Mouse (Mus musculus) adrenal gland, adult 2 months (tissue): ENCODE measurements at regions not wholly inside any gene's neighbourhood (a gene's known extent, or its start where the extent isn't known, plus 50 kb on each side); places are given as distances from the start of the nearest gene placed in this dataset.

Experiments used
- DNase-seq: peaks from one replicate; pipeline ENCODE4 v3.0.0; 2021

DNA sequence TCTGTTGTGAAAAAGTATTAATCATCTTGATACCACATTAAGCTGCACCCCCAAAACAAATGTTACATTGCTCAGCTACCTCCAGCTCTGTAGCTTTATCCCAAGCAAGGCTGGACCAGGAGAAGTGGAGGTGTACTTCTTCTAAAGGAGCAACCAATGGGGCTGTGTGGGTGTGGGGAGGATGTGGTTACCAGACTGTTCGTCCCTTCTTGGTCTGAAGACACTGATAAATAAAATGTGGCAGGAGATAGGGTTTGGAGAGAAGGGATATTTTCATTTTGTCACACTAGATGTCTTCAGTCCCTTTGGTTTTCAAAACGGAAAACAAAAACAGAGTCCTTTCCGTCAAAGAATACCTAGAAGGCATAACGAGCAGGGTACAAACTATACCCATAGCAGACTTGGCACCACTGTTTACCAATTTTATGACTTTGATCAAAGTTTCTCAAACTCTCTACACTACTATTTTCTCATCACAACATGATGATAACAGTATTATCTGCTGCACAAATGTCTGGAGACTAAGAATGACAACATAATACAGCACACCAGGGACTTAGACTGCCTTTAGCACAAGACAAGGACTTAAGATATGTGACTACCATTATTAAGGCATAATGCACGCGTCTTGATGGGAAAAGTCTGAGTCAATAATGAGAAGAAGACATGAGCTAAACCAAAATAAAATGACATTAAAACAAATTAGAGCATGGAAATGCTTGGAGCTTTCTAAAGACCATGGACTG lies 253.4 kb upstream of the Rag2 start:
- no peak for DNase-seq

DNA sequence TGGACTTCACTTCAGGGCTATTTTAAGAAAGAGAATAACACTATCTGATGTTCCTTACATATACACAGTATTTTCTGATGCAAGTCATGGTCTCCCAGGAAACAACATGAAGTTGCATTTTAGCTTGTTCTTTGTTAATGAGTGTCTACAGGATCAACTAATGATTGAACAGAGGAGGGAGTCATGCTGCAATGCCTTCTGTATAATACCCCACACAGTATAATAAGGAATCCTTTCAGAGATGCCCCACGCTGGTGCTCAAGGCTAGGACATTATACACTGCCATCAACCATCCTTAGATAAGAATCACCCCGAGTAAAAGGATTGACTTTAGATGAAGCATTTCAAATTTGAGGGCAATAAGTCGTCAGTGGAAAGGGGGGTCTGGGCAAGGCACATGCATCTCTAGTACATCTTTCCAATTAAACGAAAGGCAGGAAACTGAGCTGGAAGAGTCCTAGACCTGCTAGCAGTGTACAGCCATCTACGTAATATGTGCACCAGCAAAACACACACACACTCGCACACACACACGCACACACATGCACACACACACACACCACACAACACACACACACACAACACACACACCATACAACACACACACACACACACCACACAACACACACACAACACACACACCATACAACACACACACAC lies 252.6 kb upstream of the Rag2 start:
- DNase-seq, result no peak

DNA sequence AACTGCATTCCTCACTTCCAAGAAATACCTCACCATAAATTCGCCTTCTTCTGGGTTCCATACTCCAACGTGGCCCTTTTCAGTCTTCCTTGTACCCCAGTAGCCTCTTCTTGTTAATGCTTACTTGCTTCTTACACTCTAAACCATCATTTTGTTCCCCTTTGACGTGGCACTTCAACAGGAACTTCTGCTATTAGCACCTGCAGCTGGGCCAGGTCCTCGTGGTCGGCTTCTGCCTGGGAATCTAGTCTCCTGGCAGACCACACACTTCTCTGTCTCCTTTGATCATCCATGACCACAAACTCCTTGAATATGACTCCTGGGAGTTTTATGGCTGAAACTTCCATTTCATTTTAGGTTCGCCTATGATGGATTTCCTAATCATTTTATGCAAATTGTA lies 243.9 kb upstream of the Rag2 start:
- DNase-seq, result no peak

DNA sequence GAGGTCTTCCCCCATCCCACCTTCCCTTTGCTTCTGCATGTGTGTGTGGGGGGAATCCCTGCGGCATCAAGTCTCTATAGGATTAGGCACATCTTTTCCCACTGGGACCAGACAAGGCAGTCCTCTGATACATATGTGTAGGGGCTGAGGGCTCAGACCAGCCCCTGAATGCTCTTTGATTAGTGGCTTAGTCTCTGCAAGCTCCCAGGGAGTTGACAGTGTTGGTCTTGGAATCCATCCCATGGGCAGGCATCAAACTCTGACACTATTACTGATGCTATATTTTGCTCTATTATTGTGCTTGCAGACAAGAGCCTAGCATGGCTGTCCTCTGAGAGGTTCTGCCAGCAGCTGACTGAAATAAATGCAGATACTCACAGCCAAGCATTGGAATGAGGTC lies 209.5 kb upstream of the Rag2 start:
- no peak for DNase-seq

DNA sequence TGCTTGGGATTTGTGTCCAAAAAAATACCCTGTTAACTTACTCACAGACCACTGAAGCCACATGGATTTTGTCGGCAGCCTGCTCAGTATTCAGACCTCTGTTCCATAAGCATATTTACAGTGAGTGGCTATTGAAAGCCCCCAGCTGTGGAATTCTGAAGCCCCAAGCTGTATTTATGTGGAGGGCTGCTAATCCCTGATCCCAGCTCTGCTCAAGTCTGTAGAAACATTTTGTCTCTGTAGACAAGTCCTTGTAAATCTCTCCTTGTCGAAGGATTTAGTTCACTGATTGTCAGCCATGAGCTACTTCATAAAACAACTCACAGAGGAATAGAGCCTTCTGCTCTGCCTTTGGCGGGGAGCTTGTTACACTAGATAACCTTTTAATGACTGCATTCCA lies 207.8 kb upstream of the Rag2 start:
- DNase-seq, result no peak

DNA sequence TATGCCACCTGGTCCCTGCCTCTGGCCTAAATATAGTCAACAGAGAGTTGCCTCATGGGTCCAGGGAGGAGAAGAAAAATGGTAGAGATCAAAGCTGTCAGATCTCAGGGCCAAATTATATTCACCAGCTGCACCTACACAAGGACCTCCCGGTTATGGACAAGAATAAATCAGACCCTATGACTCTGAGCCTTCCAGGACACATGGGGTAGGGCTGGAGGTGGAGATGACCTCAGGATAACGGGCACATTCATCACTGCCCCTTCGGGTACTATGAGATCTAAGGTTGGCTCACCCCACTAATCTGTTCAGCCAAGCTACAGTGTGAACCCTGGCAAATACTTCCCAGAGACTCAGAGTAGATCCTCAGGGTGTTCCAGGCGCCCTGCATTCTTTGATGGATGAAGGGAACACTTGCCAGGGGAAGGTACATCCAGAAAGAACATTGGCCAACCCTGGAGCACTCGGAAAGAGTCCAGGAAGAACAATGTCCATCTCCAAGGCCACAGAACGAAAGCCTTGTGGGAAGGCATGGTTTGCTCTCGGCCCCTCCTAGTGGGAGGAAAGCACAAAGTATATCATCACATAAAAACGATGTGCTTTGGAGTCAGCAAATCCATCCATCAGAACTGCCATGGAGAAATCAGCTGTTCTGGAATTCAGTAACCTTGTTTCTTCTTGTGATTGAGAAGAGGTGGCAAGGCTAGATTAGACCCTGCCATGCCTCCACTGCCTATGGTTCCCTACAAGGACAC lies 191.2 kb upstream of the Rag2 start:
- DNase-seq, result peak; percentile 73

DNA sequence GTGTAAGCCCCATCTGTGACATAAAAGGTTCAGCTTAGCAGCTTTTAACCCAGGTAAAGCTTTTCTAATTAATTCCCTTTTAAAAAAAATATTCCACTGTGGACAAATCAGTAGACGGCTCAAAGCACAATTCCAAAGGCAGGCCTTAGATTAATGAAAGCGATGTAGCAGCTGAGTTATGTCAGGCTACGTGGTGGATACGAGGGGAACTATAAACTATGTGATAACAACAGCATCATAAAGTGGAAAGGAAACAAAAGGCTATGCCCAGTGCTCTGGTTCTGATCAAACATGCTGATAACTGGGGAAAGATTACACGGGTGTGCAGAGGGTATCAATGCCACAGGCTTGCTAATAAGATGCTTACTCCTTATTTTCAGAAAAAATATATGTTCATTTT lies 184.3 kb upstream of the Rag2 start:
- no peak for DNase-seq

DNA sequence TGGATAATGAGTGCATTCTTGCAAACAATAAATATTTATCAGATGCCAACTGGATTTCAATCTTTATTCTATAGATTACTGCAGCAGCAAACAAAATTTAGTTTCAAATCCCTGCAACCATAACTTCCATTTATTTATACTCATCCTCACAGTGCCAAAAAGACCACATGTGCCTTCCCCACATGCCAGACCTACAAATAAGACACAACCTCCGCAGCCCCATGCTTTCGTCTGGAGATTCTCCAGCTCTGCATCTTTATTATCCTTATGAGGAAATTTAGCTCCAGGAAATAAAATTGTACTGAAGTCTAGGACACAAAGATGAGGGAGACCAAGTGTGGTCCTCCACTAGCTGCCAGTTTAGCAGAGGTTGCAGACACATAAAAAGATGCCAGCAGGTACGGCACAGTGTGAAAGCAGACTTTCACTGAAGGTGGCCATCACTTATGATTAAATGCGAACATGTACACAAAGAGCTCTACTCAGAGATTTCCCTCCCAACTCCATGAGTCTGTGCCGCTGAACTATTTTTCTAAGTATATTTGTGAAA lies 183.4 kb upstream of the Rag2 start:
- no peak for DNase-seq

DNA sequence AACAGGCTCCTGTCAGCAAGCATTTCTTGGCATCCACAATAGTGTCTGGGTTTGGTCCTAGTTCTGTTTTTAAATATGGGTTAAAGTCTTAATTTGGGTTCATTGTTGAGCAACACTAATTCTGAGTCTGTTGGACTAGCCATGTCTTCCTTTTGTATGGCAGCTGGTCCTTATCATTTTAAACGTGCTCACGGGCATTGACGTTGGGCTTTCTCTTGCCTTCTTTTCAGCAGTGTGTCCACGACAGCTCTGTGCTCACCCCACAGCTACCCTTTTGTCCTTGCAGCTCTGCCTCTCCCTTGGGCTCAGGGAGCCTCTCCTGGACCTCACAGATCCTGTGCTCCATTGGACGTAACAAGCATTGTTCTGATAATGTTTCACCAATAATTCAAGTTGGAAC lies 168.9 kb upstream of the Rag2 start:
- no peak for DNase-seq

DNA sequence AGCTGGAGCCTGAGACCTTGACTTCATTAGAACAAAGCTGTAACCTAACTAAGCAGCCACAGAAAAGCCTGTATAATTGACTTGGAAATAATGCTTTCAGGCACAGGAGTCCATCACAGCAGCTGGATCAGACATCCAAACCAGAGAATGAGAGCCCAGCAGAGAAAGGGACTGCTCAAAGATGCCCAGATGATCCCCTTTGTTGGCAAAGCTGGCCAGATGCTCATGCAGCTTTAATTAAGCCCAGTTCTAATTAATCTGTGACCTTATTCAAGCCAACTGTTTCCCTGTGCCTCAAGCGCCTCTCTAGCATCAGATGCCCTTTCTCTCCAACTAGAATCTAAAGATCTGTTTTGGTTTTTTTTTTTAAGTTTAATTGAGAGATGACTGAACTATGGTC lies 165.6 kb upstream of the Rag2 start:
- no peak for DNase-seq

DNA sequence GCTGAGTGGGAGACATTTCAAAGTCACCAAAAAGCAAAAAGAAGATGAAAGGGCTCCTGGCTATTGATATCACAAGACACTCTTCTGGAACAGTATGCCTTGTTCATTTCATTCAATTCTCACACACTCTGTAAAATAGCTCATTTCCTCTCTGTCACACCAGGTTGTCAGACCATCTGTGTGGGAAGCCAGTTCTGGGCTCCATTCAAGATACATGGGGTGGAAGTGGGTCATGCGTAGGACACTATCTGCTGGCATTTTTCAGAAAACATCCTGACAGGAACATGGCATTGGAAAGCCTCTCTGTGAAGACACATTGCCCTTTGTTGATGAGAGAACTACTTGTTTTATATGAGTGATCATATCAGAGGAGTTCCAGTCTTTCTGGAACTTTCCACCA lies 162.1 kb upstream of the Rag2 start:
- no peak for DNase-seq

DNA sequence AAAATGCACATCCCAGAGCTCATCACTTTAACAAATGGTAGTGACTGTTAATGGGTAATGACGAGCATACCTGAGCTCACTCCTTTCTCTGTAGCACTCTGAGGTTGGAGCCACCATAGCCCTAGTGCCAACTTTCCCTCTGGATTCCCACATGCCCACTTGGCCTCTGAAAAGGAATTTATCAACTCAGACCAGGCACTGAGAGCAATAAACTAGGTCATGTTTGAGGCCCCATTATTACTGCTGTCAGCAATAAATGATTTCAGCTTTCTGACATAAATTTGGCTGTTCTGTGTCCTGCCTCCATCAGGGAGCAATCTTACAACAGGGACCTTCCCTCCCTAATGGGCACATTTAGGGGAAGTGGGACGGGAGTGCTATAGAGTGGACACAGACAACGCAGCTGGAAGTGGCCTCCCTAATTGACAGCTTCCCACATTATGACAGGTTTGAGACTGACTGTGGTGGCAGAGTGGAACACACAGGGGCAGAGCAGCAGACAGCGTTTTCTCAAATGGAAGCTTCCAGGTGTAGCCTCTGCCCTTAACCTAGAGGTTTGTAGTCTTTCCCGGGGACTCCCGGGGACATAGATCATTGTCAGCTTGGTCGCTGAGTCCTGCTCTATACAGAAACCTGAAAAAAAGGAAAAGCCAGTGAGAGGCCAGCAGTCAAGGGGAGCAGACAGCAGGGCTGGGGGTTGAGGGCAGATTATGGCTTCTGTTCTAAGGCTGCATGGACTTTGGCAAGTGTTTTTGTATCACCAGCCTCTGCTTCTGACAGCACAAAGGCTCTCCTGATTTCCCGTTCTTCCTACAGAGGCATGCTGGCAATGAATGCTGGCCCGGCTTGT lies 160.0 kb upstream of the Rag2 start:
- DNase-seq, result no peak

DNA sequence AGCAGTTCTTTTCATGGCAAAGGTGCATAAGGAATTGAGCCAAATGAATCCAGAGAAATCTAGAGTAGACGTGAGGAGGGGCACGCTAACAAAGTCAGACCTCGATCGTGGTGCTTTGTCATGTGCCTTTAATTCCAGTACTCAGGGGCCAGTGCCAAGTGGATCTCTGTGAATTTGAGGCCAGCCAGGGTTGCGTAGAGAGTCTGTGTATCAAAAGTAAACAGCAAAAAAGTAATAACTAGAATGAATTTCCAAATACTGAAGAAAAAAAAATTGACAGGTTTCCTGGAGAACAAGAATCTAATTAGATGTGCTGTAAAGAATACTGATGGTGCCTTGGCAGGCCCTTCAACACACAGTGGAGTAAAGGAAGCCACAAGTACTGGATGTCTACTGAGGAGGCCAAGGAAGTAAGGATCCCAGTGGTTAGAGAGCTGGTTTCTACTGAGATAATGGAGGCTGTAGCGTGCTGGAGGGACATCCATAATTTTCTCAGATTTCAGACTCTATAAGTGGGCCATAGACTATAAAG lies 153.9 kb upstream of the Rag2 start:
- no peak for DNase-seq

DNA sequence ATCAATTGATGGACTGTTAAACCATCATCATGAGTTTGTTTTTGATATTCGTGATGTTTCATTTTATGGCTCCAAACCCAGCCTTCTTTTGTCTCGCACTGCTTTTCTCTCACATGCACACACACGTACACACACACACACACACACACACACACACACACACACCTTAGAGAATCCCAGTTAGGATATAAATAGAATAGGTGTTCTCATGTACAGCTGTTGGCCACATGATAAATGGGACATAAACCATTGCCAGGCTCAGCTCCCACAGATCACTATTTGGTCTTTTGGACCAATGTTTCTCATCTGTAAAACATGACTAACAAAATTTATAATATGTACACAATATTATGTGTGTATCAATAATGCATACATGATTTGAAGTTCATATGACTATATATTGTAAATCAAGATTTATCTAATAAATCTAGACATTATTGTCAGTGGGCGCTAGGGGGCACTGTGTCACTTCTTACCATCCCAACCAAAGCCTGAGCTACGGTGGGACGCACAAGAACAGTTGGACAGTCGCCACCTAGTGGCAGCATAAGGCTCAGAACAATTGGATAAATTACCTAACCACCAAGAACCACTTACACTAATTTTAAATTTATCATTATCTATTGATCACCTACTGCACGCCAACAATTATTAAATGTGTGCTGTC lies 151.9 kb upstream of the Rag2 start:
- peak; percentile 75 for DNase-seq

DNA sequence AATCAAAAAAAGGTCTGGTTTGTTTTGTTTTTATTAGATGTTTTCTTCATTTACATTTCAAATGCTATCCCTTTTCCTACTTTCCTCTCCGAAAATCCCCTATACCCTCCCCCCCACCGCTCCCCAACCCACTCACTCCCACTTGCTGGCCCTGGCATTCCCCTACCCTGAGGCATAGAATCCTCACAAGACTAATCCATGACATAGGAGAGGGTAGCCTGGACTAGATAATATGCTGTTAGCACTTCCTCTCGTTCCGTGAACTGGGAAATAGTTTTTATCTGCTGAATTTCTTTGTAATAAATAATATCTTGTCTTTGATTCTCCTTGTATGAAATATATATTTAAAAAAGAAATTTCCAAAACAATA lies 151.4 kb upstream of the Rag2 start:
- no peak for DNase-seq

DNA sequence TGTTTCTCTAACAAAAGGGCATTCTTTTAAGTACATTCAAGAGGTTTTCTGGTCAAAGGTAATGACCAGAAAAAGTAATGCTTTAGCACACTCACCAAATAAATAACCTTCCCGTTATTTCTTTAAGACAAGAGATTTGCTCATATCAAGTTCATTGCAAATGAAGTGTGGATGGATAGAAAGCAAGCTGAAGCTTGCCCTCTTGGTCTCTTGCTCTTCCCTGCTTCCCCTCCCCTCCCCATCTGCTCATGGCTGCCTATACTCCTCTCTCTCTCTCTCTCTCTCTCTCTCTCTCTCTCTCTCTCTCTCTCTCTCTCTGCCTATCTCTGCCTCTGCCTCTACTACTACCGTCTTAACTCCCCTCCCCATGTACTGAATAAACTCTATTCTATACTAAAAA lies 147.7 kb upstream of the Rag2 start:
- no peak for DNase-seq

DNA sequence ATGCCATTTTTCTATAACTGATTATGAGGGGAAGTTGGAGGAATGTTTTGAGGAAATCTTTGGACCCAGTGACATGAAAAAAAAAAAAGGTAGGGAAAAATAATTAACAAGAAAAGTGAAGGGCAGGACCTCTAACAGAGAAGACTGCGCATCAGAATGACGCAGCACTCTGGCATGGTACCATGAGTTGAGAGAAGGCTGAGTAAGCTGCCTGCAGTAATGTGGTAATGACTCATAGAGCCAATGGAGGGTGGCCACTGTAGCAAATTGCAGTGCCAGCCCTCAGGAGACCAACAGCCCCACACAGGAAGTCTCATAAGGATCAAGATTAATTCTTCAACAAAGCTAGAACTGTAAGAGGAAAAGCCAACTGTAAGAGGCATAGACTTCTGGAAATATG lies 134.3 kb upstream of the Rag2 start:
- DNase-seq, result peak; percentile 60

DNA sequence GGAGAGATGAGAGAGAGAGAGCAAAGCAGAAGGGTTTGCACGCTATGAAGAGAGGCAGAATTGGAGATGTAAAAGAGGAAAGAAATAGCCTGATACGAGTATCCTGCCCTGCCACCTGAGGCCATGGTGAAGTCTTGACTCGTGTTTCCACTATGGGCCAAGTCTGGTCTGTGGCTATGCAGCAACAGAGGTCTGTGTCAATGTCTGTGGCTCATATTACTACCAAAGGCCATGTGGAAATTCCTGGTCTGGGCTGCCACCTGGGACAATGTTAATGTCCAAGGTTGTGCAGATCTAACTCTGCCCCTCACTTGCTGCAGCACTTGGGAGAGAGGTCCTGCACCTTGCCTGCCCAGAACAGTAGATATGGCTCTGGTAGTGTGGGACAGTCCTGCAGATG lies 132.8 kb upstream of the Rag2 start:
- DNase-seq, result no peak

DNA sequence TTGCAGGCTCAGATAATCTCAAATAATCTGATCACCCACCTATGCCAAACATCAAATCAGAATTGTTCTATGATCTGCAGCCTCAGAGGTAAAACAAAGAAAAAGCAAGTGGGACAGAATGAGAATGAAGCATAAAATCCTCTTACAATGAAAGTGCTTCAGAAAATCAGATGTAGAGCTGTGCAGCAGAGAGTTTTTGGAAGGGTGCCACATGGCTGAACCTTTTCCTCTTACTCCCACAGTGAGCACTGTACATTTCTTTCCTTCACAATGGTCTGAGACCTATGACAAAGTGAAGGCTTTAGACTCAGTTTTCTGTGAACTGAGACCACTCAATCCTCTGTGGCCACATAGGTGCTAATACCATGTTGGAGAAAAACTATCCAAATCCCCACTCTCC lies 116.4 kb upstream of the Rag2 start:
- DNase-seq, result no peak
